Mouse (Mus musculus) urinary bladder, postnatal 4 days (tissue): ENCODE measurements around the gene Rapgef5.

ENCODE experiments used
- DNase-seq, 2 experiments: peaks; one replicate each; pipeline ENCODE4 v3.0.0; 2021 to 2022; ENCODE audit warnings: low spot score in 2 of 2

The Rapgef5 gene

DNA sequence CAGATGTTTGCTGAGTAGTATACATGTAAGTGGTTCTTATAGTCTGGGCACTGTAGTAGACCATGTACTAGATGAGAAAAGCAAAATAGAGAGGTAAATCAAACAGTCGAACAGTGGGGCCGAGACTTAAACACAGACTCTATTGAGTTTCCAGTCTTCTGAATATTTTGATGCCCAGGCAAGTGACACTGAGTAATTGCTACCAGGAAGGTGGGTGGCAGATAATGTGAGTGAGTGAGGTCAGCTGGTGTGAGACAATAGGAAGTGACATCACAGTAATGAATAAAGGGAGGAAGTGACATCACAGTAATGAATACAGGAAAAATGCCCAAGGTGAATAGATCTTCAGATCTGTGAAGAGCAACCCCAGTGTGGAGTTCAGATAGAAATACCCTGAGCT is at the start of gene Rapgef5:
Gene Rapgef5 (plus strand): TSS at position 301 of the 400 bp plus-strand sequence.
- DNase-seq: no peak

DNA sequence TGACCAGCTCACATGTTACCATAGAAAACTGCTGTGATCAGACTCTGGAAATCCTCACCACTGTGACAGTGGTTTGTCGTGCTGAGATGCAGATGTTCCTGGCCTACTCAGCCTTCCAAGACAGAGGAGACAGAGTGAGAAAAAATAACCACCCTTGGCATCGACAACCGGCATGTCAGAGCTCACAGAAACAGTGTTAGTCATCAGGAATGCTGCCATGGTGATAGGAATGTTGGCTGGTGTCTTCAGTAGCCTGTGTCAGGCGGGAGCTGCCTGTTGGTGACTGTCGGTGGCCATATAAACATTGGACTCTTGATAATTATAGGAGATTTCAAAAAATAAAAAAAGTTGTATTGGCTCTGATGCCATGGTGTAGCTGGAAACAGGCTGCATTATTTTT is 48.0 kb upstream of the Rapgef5 start:
- DNase-seq: no peak

DNA sequence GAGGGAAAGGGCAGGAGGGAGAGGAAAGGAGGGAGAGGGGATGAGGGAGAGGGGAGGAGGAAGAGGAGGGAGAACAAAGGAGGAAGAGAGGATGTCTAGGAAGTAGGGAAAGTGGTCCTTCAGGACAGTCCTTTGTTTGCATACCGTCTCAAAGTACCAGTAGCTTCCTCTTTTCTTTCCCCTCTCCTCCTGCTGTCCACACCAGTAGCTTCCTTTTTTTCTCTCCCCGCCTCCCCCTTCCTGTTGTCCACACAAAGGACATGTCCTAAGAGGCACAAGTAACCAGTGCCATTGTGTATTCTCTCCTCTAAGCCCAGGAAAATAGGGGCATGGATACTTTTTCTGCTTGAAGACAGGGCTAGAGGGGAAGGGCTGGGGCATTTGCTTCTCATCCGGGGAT is 37.3 kb upstream of the Rapgef5 start:
- DNase-seq: no peak

DNA sequence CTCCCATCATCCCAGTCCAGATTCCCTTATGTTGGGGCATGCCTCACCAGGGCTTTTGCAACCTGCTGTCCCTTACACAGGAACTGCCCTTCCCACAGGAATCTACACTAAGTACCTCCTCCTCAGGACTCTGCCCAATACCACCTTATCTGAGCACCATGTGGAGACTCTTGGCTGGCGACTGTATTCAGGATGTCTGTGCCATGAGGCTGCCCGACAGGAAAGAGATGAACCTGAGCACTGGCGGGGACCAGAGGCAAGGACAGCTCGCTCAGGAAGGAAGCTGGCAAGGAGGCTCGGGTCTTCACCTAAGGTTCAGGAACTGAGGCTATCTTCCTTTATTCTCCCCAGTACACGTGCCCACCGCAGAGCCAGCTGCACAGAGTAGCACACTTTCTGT is 36.6 kb upstream of the Rapgef5 start:
- DNase-seq: no peak

DNA sequence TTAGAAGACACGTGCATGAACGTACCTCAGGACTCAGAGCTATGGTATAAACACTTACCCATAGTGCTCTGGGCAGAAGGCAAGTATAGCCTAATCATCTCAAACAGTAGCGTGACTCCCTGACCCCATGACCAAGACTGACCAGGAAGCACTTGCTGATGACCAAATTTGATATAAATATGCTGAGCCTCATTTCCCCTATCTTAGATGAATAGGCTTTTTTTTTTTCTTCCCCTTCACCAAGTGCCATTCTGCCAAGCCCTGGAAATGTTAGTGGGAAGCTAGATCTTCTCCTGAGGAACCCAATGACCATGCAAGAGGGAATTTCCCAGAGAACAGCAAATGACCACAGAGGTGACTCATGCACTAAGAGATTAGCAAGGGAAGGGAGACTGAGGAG is 35.3 kb upstream of the Rapgef5 start:
- no peak for DNase-seq

DNA sequence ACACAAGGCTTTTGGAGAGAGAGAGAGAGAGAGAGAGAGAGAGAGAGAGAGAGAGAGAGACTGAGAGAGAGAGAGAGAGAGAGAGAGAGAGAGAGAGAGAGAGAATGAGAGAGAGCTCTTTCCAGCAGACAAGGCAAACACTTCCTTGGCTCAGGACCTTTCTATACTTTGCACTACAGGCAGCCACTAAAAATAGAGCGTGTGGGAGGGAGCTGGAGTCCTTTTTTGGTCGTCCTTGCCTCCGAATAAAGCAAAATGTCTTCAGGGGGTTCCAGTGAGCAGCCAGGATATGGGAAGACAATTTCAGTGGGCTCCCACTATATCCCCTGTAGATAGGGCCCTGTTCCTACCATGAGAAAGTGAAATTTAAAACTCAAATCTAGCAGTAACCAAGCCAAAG is 33.6 kb upstream of the Rapgef5 start:
- no peak for DNase-seq

DNA sequence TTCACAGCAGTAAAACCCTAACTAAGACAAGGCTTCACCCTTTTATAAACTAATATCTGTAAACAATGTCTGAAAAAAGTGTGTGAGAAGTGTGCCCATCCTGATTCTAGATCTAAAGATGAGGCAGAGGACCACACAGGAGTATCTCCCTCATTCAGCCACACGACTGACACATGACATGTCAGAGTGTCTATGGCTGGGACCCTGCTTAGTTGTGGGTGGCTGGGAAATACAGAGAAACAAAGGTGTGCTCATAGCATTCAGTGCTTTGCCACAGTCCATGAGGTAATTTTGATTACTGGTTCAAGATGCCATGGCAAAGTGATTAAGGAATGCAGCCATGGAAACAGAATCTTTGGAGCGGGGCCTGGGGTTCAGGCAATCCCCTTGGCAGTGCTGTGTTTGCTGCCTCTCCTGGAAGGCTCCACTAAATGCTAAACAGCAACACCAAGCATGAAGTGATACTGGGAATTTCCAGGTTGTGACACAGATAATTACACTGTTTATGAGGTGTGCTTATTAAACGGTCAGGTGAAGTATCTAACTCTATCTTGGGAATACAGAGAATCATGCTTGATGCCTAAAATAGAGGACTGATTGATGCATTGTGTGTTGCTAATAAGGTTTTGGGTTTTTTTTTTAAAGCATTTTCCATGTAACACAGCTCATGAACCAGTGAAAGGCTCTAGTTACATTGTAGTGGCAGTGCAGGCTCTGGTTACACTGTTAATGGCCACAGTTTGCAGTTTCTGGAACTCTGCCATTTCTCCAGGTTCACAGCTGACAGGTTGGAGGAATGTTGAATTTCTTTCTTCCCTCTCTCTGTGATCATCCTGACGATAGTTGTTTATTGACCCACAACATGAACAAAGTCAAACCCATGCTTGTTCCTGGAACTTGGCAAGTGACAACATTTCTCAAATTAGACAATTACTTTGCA is 29.9 kb upstream of the Rapgef5 start:
- DNase-seq: no peak

DNA sequence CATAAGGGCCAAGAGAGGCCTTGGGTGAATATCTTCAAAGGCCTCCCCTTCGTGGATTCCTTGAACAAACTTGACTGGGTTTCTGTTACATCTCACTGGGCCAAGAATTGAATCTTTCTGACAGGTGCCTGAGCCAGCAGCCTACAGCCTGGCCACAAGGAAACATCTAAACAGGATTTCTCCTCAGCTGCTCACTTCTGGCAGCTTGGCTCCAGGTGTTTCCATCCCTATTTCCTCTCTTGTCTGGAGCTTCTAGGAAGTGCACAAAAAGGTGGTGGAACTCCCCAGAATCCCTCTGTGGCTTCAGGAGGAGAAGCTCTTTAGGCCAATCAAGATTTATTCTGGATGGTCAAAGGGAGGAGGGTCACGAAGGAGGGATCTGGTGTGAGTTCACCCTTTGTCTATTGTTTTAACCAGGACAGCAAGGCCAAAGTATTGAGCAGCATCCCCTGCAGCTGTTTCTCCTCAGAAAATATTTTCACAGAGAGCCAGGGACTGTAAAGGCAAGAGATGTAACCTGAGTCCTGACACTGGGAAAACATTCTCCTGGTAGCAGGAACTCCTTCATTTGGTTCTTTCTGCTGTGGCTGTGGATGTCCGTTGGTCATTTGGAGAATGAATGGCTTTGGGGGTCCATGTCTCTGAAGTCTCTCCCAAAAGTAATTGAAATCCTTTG is 19.6 kb upstream of the Rapgef5 start:
- DNase-seq: no peak

DNA sequence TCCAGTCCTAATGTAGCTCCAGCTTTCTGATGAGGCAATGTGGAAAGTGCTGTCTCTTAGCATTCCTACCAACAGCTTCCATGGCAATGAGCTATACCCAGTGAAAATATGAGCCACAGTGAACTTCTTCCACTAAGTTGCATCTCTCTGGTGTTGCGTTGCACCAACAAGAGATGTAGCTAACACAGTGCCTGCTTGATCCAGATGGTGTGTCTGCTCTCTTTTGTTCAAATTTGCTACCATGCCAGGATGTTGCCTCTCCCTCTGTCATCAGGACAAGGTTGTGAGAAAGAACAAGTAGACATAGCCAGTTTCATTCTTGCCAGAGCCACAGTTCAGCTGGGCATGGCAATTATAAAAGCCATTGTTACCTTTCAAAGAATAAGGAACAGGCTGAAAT is 18.9 kb upstream of the Rapgef5 start:
- DNase-seq: no peak

DNA sequence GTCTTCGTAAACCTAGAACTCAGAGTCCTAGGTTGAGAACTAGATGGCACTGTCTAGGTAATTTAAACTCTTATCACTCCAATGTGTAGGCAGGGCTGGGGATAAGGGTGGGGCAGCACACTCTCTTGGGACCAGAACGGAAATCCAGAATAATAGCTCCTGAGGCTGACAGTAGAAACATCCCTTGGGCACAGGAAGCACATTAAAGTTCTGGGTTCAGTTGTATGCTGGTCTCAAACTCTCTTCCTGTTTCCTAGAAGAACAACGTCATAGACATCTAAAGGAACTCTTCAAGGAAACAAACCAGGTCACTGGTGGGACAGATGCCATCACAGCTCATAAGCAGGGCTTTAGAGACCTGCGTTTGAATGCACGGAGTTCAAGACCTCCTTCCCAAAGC is 17.0 kb upstream of the Rapgef5 start:
- DNase-seq: no peak

DNA sequence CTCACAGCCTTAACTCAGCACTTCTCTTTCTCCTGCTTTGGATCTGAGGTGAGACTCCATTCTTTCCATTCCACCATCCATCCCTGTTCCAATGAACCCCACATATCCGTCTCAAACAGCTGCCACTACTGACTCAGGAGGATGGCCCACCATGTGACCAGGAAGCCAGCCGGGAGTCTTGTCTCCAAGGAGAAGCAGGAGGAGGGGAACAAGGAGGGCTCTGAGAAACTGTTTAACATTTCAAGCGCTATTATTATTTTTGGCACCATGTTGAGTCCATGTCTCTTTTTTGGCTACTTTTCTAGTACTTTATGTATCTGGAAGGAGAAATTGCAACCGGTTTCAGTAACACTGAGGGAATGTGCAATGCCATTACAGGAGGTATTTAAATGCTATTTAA is 15.1 kb upstream of the Rapgef5 start:
- DNase-seq: no peak

DNA sequence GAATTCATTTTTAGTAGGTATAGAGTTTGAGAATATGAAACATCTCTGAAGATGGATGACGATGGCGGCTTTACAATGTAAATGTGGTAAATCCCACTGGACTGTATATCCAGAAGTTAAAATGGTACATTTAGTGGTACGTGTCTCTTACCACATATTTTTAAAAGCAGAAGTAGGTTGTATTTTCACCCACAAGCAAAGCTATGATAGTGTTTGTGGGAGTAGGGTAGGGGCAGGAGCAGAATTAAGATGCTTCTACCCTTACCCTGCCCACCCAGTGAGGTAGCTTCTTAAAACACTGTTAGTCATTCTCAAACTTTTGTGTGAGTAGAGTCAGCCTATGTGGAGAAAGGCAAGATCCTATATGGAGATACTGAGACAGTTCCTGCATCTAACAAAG is 13.4 kb upstream of the Rapgef5 start:
- no peak for DNase-seq

DNA sequence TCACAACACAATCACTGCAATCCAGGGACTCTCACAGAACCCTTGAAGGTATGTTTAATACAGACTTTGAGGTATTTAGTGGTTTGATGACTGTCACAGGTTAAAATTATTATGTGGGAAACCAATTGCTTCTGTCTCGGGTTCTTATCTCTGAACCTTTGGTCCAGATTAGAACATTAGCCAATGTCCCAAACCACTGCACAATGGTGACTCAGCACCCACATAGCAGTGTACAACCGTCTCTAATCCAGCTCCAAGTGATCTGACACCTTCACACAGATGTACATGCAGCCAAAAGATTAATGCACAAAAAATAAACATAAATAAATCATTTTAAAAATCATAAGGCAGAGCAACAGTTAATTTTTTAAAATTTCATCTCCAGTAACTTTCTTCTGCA is 11.1 kb upstream of the Rapgef5 start:
- no peak for DNase-seq

DNA sequence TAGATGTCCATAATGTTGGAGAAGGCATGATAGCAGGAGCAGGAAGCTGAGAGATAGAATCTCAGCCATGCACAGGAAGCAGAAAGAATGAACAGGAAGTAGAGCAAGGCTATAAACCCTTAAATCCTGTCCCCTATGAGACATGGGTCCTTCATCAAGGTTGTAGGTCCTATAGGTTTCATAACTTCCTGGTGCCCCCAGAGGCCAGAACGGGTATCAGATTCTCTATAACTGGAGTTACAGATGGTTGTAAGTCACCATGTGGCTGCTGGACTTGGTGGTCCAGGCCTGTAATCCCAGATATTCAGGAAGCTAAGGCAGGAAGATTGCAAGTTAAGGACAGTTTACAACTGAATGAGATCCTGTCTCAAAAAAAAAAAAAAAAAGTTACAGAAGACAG is 8.5 kb upstream of the Rapgef5 start:
- no peak for DNase-seq

DNA sequence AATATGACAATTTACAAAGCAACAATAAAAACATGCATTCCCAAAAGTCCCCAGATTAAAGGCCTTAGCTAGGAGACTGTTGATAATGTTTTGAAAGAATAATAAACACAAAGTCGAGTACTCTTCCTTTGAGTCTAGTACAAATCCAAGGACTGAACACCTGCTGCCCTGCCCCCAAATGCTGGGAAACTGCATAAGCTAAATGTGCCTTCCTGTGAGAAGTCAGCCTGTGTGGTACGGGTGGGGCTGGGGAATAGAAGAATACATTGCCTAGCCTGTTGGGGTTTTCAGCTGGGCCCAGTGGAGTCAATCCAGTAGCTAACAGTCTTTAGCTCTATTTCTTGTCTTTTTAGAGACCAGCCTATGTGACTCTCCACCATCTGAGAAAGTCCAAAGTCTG is 6.4 kb upstream of the Rapgef5 start:
- no peak for DNase-seq

DNA sequence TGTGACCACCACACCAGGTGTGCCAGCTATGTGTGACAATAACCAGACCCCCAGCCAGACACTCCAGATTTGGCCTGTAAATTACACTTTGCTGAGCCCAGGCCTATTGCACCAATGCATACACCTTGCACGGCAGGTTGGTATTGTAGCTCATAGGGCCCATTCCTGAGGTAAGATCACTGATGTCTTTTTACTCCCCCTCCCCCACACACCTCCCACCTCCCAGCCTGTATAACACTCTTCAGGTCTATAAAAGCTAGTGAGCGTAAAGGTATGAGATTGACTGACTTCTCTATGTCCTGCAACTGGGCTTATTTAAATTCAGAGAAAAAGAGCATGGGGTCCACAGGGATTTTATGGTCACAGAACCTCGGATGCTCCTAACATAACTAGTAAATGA is 3.8 kb upstream of the Rapgef5 start:
- no peak for DNase-seq

DNA sequence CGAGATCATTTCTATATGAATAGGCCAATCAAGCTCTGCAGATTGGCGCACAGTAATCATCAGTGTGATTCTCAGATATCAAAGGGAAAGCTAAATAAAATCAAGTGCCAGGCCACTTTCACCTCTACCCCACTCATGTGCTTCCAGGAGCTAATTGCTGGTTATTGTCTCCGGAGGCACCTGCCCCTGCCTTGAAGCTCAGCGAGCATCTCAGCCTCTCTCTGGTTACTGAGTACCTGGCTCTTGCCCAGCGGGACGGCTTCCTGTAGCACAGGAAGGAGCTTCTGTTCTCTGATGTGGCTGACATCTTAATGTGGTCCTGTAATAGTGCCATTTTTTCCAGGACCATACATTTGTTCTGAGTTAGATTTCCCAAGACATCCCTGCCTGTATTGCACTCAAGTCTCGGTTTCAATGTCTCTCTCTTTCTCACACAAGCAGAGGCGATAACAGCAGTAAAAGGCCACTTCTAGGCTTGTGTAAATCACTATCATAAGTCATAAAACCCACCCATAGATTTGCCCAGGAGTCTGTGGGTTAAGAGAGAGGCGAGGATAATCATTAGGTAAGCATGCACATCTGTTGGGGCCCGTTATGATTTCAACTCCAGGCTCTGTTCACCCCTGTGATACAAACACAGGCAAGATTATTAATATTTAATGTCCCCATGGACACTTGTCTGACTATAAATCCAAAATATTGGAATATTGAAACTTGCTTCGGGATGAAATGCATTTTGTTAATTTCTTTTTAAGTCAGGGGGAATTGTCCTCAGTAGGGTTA is 2.9 kb upstream of the Rapgef5 start:
- DNase-seq: no peak

DNA sequence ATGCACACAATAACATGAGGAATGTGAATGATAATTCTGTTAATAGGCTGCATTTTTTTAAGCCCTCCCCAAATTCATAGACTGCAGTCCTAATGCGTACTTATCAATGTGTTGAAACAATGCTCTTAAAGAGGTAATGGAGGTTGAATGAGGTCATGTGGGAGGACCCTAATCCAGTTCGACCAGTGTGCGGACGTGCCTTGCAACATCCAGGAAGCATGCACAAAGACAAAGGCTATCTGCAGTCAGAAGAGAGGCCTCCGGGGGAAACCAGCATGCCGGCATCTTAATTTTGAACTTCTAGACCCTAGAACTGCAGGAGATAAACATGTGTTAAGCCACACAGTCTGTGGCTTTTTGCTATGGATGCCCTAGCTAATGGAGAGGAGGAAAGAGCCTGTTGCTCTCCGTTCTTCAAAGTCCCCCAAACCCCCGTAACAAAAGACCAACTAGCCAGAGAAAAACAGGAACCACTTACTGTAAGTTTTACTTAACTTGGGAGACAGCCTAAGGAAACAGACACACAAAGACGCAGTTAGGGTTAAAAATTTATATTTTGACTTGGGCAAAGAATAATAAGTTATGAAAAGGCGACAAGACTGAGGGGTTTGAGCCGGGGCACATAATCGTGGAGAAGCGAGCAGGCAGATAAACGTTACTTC is 1.1 kb downstream of the Rapgef5 start:
- DNase-seq: no peak

DNA sequence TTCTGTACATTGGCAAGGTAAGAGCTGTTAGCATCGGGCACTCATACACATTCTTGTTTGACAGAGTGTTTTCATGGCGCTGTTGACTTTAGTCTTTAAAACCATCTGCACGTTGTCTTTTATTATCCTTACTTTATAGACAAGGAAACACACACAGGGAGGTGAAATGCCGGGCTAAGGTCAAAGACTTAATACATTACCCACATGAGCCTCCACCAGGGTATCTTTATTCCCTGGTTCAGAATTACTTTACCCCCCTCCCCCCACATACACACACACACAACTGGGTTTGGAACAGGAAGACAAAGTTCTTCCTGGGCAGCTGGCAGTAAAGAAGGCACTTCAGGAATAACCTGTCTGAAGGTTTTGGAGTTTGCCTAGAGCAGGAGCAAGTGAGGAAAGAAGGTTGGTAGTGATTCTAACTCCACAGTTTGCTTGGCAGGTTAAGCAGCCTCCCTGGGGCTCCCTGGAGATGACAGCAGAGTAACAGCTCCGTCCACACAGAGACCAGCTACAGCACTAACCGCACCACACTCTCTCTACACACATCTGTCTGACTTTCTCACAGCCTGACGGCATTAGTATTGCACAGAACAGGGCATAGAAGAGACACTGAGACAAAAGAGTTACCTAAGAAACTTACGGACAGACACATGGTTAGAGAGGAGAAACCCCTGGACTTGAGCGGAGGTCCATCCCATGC is 8.2 kb downstream of the Rapgef5 start:
- no peak for DNase-seq

DNA sequence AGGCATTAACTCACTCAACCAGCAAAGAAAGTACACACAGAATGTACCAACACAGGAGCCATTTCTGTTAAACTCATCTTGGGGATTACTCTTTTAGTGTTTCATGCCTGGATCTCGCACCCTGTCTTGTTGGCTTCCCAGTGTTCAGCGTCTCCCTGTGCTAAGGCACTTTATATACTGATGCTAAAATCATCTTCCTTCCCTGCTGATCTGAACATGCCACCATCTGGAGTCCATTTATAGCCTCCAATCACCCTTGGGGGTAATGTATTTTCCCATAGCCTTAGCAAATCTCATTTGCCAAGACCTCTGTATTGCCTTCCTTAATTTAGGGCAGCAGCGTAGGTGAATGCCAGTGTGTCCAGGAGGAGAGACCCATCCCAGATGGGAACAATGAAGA is 11.6 kb downstream of the Rapgef5 start:
- DNase-seq: no peak

DNA sequence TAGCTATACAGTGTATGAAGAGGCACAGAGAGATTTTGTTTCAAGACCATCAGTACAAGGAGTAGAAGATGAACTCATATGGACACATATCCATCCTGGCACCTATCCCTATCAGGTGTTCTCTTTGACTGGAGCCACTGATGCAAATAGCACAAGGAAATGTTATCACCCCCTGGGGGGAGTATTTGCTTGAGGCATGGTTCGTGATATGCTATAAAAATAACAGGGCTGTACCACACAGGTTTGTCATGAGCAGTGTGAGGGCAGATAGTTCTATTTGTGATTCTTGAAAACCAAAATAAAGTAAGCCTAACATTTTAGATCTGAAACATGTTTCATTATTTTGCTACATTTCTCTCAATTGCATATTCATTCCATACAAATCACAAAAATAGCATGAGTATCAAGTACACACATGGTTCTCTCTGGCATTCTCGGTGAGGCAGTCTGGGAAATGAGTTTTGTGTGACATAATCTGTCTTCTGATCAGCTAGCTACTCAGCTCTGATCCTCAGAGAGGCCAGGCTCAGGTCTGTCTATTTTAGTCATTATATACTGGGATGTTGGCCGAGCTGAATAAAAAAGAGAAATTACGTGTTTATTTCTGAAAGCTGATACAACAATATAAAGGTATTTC is 12.3 kb downstream of the Rapgef5 start:
- DNase-seq: no peak
